Mouse (Mus musculus) C2C12 (cell line): ENCODE measurements at regions not wholly inside any gene's neighbourhood (a gene's known extent, or its start where the extent isn't known, plus 50 kb on each side); places are given as distances from the start of the nearest gene placed in this dataset.

Source experiments
- CTCF ChIP-seq: IDR thresholded peaks from one replicate; pipeline ENCODE4 v1.5.1; 2011; ENCODE audit not compliant: control insufficient read depth, insufficient read depth, insufficient read length
- USF1 ChIP-seq: IDR thresholded peaks from one replicate; pipeline ENCODE4 v1.6.1; 2011; ENCODE audit warnings: low read depth, mild to moderate bottlenecking, control low read depth, moderate library complexity

DNA sequence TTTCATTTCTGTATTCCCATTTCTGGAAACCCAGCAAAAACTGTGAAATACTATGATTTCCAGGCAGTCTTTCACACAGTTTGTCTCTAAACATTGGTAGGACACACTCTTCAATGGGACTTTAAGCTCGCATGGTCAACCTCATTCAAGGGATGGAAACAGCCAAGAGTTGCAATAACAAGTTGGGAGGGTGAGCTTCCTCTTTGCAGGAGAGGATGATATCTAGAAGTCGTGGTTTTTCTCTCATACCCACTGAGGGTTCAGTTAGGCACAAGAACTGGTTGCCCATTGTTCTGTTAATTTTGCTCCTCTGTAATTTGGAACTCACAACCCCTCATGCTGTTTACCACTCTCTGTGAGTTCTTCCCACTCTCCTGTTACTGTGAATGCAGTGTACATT is 290.5 kb downstream of the Satb1 start:
- TF ChIP-seq CTCF: no peak
- TF ChIP-seq USF1: no peak
